Mouse (Mus musculus) gastrocnemius, postnatal 4 days (tissue): ENCODE measurements around the gene E130116L18Rik. TPM values are rescaled to one million over a fixed set of nuclear protein-coding genes. Genes with fewer than 3 reads are reported as not detected.
"Not testable (repeated sequence)": the region's sequence is repeated elsewhere in the genome, so short reads cannot be mapped to it uniquely, and the experiment has no call there.

Source experiments
- DNase-seq, 2 experiments: peaks; one replicate each; pipeline ENCODE4 v3.0.0; 2021 to 2022; ENCODE audit warnings: low spot score in 2 of 2, mixed read lengths in 2 of 2
- long read RNA-seq, 2 experiments: library from polyadenylated mRNA; stranded (forward); transcript quantifications; one replicate each; pipeline ENCODE4 v2.0.0; 2021
- total RNA-seq, 2 experiments: library from RNA; stranded (reverse); gene quantifications; 2 replicates each; pipeline ENCODE4 v1.2.3; 2021

Gene E130116L18Rik
- not detected for total RNA-seq
- long read RNA-seq, experiment 1 = 0 reads
- long read RNA-seq, experiment 2 = 0 reads

DNA sequence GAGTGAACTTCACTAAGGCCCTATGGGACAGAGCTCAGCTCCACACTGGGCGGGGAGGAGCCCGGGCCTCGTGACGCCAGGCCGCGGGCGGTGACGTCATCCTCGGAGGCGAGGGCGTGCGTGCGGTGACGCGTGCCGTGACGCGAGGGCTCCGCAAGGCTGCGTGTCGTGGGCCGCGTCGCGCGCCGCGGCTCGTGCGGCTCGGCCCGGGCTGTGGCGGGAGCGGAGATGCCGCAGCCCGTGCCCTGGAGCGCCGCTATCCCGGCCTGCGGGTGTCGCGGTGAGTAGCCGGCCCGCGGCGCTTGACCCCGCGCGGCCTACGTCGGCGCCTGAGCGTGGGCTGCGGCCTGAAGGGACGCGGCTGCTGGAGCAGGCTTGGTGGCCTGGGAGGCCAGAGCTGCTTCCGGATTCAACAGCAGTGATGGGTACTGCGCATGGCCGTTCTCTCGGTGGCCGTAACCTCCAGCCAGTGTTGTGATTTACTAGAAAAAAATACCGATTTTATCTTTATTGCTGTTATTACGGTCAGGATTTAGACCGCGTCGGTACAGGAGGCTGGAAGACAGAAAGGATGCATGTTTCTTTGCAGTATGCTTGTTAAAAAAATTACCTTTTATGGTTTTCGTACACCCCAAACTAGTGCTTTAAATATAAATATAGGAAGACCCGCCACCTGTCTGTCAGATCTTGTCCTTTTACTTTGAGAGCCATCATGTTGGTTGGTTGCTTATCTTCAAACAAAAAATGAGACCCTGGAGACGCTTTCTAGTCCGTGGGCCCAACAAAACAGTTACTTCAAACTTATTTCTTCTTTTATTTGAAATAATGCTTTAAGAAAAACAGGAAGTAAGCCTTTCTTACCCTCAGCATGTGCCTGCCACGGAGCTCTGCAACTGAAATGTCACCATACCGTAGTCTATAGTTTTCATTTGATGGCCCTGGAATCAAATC is at the start of gene E130116L18Rik:
TSS of gene E130116L18Rik (minus strand) at position 402 of the 951 bp plus-strand sequence.
- peak; percentile 82 to 88 for DNase-seq

DNA sequence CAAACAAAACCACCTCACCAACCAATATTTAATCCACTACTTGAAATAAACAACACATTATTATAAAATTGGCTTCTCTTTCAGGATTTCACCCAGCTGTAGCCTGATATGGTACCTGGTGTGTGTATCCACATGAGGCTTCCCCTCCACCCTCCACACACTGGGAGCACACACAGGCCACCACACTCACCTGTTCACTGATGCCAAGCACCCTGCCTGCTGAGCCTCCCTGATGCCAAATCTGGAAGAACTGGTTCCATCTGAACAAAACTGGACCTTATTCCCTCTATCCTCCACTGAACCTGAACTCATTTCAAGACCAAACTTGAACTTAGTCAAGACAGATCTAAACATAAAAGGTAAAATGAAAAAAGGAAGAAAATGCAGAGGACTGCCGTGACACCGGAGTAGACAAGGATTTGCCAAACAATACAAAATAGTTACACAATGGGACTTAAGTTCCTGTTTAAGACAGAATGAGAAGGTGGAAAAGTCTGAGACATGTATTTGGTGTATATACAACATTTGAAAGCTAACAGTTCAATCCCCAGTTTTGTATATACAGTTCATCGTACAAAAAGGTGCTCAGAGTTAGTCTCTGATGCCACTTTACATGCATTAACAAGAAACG is 45.4 kb upstream of the E130116L18Rik start:
- no peak for DNase-seq

DNA sequence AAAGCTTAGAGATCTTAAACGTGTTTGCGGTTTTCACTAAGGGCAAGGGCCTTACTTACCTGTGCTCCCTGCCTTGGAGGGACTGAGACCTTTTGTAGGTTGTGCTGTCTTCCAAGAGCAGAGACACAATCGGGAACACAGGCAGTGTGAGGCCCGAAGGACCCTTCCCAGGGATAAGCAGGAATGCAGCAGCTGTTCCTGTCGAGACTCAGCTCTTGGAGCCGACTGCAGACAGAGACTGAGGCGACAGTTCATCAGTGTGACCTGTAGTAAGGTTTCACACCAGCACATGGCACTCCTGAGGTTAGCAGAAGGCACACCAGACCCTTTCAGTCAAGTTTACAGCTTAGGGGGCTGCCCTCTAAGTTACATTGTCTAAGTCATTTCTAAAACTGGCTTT is 39.3 kb upstream of the E130116L18Rik start:
- DNase-seq = no peak

DNA sequence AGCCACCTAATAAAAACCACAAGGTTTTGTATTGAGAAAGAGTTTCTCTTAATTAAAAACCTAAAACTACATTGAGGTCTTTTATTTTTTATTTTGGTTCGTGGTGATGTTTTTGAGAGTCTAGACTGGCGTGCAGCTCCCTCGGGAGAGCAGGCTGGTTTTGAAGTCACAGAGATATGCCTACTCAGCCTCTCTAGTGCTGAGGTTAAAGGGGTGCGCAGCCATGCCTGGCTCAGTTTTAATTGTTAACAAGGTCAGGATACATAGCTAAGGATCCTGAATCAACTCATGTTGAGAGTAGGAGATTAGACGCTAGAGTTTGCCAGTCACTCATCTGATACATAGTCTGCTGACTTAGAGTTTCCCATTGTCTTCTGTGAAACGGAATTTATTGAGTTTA is 38.5 kb upstream of the E130116L18Rik start:
- DNase-seq = no peak

DNA sequence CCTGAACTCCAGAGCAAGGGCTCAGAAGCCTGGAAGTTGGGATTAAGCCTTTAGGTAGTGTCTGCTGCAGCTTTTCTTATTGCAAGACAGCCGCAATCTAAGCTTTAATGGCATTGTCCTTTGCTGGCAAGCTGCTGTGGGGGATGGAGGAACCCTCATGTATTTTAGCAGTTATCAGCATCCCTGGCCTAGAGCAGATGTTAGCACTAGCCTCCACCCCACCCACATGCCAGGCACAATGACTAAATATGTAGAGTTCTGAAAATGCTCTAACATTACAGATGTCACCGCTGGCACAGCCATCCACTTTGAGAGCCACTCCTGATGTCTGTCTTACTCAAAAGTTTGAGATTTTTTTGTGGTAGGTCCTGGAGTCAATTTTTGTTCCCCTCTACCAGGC is 33.7 kb upstream of the E130116L18Rik start:
- DNase-seq = no peak

DNA sequence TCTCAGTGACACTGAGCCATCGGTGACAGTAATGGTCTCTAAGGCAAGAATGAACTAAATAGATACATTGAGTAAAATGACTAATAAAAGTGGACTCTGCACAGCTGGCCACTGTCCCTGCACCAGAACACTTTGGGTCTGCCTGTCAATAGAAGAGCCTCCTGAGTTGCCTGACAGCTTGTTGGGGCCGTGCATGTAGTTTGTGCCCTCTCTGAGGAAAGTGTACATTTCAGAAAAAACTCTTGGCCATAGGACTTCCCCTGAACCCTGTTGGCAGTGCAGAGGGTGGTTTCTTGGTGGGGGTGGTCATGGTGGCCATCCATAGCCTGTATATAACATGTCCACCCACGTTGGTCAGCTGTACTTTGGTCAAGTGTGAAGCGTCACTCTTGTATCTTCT is 31.5 kb upstream of the E130116L18Rik start:
- DNase-seq = no peak

DNA sequence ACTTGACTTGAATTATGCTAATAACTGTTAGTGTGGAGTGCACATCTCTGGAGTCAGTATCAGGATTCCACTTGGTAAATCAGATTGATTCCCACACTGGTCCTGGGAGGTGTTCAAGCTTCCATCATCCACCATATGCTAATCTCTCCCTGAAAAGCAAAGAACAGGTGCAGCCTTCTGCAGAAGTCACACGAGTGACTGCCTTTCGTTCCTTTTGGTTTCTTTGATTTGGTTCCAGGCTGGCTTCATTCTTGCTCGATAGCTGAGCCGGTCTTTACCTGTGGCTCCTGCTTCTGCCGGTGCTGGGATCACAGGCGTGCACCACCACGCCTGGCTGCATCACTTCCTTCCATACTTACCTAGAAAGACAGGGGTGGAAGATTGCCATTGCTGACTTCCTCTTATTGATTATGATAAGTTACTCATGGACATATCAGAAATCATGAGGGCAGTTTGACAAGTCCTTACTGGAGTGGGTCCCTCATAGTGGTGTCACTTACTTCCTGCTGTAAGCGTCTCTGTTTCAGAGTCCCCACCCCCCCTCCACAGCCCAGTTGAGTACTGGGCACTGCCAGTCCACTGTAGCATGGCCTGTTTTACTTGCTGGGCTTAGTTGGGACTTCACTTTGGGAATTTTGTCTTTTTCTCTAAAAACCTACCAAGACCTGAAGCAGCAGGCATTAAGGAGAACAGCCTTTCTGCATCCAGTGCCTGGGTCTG is 30.0 kb upstream of the E130116L18Rik start:
- DNase-seq = no peak

DNA sequence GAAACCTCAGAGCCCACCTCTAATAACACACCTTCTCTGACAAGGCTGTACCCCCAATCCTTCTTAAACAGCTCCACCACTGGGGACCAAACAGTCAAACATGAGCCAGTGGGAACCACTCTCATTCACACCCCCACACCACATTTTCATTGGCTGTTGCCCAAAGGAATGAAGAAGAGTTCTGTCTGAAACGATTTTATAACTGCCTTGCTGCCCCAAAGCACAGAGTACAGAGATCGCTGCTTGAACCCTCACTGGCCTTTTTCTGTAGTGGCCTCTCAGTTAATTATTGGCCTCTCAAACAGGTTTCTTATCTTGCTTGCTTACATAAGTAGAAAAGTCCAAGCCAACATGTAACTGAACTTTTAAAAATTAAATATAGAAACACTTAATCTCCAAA is 29.5 kb upstream of the E130116L18Rik start:
- no peak for DNase-seq

DNA sequence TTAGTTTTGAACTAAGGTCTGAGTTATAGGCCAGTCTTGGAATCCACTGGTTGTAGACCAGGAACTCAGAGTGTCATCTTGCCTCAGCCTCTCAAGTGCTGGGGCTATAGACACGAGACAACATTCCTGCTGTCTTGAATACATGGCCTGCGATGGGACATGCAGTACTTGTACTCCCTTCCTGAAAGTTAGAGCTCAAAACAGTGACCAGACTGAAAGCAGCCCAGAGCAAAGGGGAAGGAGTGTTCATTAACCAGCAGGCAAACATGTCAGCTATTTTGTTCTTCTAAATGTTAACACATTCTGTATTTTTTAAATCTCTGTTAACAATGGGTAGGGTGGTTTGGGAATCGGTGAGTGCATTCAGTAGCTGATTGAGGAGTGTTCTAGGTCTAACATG is 24.1 kb upstream of the E130116L18Rik start:
- no peak for DNase-seq

DNA sequence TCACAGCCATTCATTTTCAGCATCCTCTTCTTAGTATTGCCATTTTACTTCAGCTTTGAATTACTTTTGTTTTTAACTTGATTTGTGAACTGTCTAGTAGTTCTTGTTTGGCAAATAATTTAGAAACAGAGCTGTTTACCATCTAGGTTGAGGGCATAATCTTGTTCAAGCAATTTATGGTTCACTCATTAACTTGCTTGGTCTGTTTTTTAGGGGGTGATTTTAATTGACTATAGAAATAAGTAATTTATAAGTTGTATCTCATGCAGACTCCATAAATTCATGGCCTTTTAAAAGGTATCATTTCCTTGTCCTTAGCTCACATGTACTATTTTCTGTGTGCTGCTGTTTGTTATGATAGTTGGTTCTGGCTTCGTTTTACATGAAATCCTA is 23.5 kb upstream of the E130116L18Rik start:
- DNase-seq = no peak

DNA sequence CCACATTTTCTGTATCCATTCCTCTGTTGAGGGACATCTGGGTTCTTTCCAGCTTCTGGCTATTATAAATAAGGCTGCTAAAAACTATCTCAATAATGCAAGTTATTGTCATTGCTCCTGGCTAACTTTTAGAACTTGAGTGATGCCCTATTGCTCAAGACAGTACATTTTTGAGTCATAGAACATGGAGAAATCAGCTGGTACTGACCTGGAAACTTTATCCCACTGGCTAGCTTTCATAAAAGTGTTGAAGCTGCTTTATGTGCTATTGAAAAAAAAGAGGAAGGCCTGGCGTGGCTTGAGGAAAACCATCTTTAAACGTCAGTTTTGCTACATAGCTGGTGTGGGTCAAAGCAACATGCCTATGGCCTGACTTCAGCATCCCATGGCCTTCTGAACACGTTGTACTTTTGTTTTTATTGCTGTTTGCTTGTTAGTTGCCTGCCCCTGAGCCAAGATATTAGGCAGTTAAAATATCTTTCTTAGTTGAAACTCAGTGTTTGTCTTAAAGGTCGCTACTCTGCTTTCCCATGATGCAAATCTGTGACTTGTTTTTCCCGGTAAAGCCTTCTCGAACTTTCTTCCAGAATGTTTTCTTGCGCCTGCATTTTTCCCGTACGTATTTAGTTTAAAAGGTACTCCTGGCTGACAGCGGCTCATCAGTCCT is 23.0 kb upstream of the E130116L18Rik start:
- no peak for DNase-seq

DNA sequence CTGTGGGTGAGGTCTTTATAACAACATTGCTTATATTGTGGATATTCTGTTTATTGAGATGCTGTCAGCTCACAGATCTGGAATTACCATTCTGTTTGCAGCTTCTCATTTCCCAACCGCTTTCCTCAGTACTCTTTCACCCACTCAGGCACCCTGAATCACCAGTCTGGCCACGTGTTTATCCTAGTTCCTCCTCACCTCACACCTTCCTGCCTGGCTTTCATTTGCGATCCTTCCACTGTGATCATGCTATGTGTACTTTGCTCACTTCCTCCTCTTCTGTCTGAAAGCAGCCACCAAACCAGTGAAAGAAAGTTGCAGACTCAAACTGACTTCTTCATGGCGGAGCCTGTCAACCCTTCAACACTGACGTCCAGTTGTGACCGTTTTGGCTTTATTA is 20.1 kb upstream of the E130116L18Rik start:
- DNase-seq = no peak

DNA sequence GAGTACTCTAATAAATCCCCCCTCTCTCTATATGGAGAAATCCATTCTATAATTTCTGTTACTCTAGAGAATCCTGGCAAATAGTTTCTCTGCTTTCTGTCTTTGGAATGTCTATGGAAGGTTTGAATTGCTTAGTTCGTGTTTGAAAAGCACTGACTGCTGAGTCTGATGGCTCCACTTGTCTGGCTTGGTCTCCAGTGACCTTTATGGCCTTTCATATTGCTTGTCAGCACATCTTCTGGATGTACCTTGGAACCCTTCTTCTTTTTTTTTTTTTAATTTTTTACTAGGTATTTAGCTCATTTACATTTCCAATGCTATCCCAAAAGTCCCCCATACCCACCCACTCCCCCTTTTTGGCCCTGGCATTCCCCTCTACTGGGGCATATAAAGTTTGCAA is 1.4 kb upstream of the E130116L18Rik start:
- DNase-seq = not testable (repeated sequence)

DNA sequence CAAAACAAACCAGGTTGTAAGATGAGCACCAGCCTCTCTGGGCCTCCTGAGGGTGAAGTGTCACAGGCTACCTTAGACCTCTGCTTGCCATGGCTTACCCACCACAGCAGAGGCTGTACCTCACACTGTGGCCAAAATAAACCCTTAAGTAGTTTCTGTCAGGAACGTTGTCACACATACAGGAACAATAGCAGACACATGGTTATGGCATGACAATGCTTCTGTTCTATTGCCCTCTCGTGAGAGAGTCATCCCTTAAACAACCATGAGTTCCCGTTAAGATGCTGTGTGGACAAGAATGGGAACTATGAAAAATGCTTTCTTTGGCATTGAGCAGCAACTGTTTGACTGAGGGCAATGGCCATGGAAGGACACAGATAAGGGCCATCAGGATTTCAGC is 1.3 kb downstream of the E130116L18Rik start, which contains the start of gene Galnt11:
TSS of gene Galnt11 (plus strand) at position 301 of the 400 bp plus-strand sequence.
- DNase-seq = no peak

DNA sequence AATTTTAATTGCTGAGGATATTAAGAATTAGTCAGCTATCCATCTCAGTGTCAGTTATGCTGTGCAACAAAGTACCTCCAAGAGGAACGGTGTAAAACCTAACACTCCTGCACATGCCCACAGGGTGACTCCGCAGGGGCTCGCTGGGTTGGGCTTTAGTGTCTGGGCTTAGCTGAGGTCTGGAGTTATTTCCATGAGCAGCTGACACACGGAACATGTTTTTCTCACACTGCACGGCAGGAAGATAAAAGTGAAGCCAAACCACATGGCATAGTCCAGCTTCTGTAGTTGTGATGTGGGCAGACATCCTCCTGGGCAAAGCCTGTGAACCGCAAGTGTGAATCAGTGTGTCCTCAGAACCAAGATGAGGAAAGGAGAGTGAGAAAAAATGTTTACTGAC is 7.9 kb downstream of the E130116L18Rik start:
- no peak for DNase-seq

DNA sequence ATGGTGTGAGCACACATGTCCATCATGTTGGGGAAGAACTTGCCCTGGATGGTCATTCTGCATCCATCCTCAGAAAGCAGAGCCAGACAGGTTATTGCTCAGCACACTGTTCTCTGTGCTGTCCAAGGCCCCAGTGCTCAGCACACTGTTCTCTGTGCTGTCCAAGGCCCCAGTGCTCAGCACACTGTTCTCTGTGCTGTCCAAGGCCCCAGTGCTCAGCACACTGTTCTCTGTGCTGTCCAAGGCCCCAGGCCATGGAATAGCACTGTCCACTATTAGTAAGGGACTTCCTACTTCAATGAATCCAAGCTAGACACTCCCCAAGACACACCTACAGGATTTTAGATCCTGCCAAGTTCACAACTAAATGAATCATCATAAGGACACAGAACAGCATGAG is 9.7 kb downstream of the E130116L18Rik start:
- not testable (repeated sequence) for DNase-seq

DNA sequence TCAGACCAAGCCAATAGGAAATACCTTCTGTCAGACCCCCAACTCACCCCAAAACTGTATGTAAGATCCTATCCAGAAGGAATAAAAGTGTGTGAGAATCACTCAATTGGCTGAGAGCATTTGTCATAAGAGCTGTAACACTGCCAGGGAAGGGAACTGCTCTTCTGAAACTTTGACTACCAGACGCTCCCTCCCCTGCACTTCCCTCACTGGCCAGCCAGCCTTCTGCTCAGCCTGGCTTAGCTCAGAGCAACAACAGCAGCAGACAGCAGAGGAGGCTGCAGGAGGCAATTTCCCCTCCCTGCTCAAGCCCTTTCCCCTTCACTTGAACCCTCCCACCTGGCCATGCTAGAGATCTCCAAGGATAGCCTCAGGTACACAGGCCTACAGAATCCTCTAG is 11.1 kb downstream of the E130116L18Rik start:
- no peak for DNase-seq

DNA sequence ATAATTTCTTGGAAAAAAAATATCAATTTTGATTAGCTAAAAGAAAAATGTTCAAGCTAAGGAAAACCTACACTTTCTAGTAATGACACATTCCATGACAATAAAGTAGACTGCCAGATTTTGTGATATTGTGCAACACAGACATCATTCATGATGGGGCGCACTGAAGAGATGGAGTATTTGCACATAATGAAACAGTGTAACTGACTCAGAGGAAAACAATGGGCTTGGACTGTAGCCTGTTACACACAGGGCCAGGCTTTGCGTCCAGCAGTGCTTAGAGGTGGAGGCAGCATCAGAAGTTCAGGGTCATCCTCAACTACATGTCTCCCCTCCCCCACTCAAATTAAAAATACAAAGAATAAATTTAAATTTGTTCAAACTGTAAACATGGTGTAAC is 32.4 kb downstream of the E130116L18Rik start:
- no peak for DNase-seq

DNA sequence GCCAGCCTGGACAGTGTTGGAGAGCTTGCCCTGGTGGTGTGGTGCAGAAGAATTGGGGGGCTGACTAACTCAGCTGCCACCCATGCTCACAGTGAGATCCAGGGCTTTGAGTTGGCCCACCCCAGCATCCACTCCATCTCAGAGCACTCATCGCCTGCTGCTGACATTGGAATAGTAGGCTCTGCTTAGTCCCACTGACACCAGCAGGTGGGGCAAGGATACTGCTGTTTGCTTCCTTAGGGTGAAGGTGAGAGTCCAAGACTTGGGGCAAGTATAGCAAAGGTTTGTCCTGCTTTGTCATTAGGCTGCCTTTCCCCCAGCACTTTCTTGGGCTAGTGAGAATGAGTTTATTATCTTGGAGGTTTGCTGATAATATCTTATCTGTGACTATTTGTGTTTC is 34.2 kb downstream of the E130116L18Rik start:
- DNase-seq = peak in 1 of 2 experiments; percentile 12

DNA sequence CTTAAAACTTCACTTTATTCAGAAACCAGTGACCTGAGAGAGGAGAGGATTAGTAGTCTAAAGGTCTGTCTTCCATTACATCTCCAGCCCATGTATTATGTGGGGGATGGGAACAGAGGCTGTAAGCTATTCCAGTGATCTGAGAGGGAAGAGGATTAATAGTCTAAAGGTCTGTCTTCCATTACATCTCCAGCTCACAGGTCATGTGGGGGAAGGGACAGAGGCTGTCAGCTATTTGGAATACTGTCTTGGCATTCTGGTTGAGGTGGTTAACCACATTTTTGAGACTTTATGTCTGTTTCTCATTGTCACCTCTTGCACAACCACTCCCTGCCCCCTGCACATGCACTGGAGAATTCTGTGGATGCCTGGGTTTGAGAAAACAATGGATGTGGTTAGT is 35.2 kb downstream of the E130116L18Rik start:
- no peak for DNase-seq

DNA sequence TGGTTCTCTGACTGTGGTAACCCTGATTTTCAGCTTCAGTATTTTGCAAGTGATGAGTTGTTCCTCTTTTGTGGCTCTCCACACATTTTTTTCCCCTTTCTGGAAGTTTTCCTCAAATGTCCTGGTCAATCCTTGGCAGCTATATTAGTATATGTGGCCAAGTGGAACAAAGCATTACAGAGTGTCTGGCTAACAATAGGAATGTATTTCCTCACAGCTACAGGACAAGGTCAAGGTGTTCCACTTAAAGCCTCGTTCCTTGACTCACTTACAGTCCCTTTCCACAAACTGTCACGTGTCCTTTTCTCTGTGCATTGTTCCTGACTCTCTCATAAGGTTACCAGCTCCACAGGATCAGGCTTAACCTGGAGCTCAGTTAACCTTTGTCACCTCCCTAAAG is 38.4 kb downstream of the E130116L18Rik start:
- DNase-seq = no peak
